Mouse (Mus musculus) liver, adult 2 months (tissue): ENCODE results near the gene Epo. TPM values are rescaled to one million over a fixed set of nuclear protein-coding genes. Genes with fewer than 3 reads are reported as not detected.
A peak's percentile ranks its signal among the peaks of the same experiment; 100 is the strongest.

Experiments used
- DNase-seq: peaks from one replicate; pipeline ENCODE4 v3.0.0-alpha.2; 2011; ENCODE audit warnings: low read depth, low spot score; ENCODE audit errors: extremely low read depth
- H3K27ac ChIP-seq: fragments of 200-500 bp; replicated peaks from 2 replicates; pipeline ENCODE4 v1.5.1; 2012; ENCODE audit warnings: low read depth, mild to moderate bottlenecking, control low read depth, inconsistent platforms, low read length; ENCODE audit not compliant: insufficient read depth
- H3K27me3 ChIP-seq: fragments of 200-500 bp; 2 replicates; pipeline ENCODE4 v1.6.1; 2012; ENCODE audit warnings: mild to moderate bottlenecking, moderate library complexity, low read length, inconsistent platforms; ENCODE audit not compliant: control insufficient read depth, insufficient read depth
- H3K36me3 ChIP-seq: fragments of 200-500 bp; 2 replicates; pipeline ENCODE4 v1.6.1; 2012; ENCODE audit warnings: low read length, inconsistent platforms; ENCODE audit not compliant: control insufficient read depth, insufficient read depth
- H3K4me1 ChIP-seq: fragments of 200-500 bp; 2 replicates; pipeline ENCODE4 v1.6.1; 2011; ENCODE audit warnings: low read length; ENCODE audit not compliant: control insufficient read depth, insufficient read depth
- H3K4me3 ChIP-seq: fragments of 200-500 bp; 2 replicates; pipeline ENCODE4 v1.5.1; 2011; ENCODE audit warnings: low read depth, mild to moderate bottlenecking, control low read depth, low read length, moderate library complexity; ENCODE audit not compliant: insufficient read depth
- H3K79me2 ChIP-seq: fragments of 200-500 bp; 2 replicates; pipeline ENCODE4 v1.6.1; 2012; ENCODE audit warnings: inconsistent platforms, mild to moderate bottlenecking, low read length, moderate library complexity; ENCODE audit not compliant: control insufficient read depth, insufficient read depth
- H3K9ac ChIP-seq: fragments of 200-500 bp; 2 replicates; pipeline ENCODE4 v1.6.1; 2012; ENCODE audit warnings: low read depth, mild to moderate bottlenecking, control low read depth, inconsistent platforms, low read length
- CTCF ChIP-seq: fragments of 200-500 bp; IDR thresholded peaks from 2 replicates; pipeline ENCODE4 v1.5.1; 2011; ENCODE audit warnings: low read depth, low read length, control low read depth
- POLR2A ChIP-seq: fragments of 200-500 bp; IDR thresholded peaks from 2 replicates; pipeline ENCODE4 v1.6.1; 2011; ENCODE audit warnings: low read length, control low read depth; ENCODE audit not compliant: insufficient read depth; ENCODE audit errors: extremely low read depth
- WGBS: fragments of 180-500 bp; shearing (Covaris S2); methylation state at CpG from one replicate; pipeline ENCODE4 v1.1.7; 2018; 5-methylcytosine and 5-hydroxymethylcytosine counted together
- polyA plus RNA-seq: library from polyadenylated mRNA; depleted of rRNA; stranded (reverse); fragments of >200 nt; gene quantifications from 2 replicates; pipeline ENCODE4 v1.2.3, GENCODE M21; 2012
- total RNA-seq: library from RNA; depleted of rRNA; stranded (reverse); fragments of >200 nt; gene quantifications from 2 replicates; pipeline ENCODE4 v1.2.3, GENCODE M21; 2014

Epo gene
- total and polyA plus RNA-seq, 2 experiments: not detected

GRCm38 (mm10) chr5:137523396-137524250, 9.4 kb downstream of the Epo start:
- Histone ChIP-seq H3K36me3 (peaks cover 26% of the 10 kb centered on the region), H3K27me3 (no peaks in the 10 kb centered on the region), H3K79me2 (no peaks in the 10 kb centered on the region), H3K4me3 (no peak overlapping the region), H3K4me1 (no peaks in the 10 kb centered on the region), H3K27ac (no peak overlapping the region), H3K9ac (no peak overlapping the region)
- DNase-seq: no peak
- WGBS: 91% methylated on average over 25 of the region's 25 CpGs
- no peak for TF ChIP-seq POLR2A
- no peak for TF ChIP-seq CTCF

GRCm38 (mm10) chr5:137522711-137523110, 10.3 kb downstream of the Epo start:
- Histone ChIP-seq H3K4me3 (no peak overlapping the region), H3K27ac (no peak overlapping the region), H3K79me2 (no peaks in the 10 kb centered on the region), H3K9ac (no peak overlapping the region), H3K27me3 (no peaks in the 10 kb centered on the region), H3K4me1 (no peaks in the 10 kb centered on the region), H3K36me3 (peaks cover 17% of the 10 kb centered on the region; the same call in 1 of the 2 replicates)
- 87% methylated on average over 11 of the region's 11 CpGs for WGBS
- DNase-seq: no peak
- TF ChIP-seq CTCF: no peak
- no peak for TF ChIP-seq POLR2A

GRCm38 (mm10) chr5:137521861-137522260, 11.2 kb downstream of the Epo start:
- Histone ChIP-seq H3K79me2 (no peaks in the 10 kb centered on the region), H3K27ac (no peak overlapping the region), H3K27me3 (no peaks in the 10 kb centered on the region), H3K9ac (no peak overlapping the region), H3K36me3 (peaks cover 16% of the 10 kb centered on the region; the same call in 1 of the 2 replicates), H3K4me1 (no peaks in the 10 kb centered on the region), H3K4me3 (no peak overlapping the region)
- no peak for DNase-seq
- TF ChIP-seq POLR2A: no peak
- WGBS: 91% methylated on average over 9 of the region's 9 CpGs

DNA sequence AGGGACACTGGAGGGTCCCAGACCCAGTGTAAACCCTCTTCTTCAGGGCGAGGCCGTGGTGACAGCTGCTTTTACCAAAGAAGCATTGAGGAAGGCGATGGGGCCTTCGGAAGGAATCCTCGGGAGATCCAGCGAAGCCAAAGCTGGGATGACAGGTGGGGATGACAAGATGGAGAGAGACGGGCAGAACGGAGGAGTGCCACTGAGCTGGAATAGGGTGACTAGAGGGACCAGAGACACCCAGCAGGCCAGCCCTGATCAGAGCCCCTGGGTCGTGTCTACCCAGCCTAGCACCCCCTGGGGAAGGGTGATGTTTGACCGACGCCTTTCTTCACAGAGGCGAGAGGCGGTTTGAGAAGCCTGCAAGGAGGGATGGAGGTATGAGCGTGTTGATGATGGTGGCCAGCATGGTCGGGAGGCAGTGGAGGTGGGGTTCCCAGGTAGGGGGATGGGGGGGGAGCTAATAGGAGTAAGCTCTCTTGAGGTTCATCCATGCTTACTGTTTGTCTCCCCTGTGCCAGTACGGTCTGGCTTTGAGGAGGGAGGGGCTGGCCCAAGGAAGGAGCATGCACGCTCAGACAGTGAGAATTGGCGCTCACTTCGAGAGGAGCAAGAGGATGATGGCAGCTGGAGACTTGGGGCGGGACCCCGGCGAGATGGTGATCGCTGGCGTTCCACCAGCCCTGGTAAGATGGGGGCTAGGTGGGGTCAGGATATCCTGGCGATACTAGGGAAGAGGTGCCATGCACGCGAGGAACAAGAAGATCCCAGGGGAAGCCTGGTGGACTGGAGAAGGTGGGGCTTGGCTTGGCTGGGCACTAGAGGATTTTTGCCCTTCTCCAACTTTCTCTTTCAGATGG, 13.1 kb downstream of the Epo start:
- TF ChIP-seq CTCF (no peak), POLR2A (no peak)
- 94% methylated on average over 27 of the region's 27 CpGs for WGBS
- no peaks in the 10 kb centered on the region for H3K27me3 ChIP-seq
- no peak for DNase-seq
- H3K4me1 ChIP-seq: no peaks in the 10 kb centered on the region
- peaks cover 16% of the 10 kb centered on the region; the same call in 1 of the 2 replicates for H3K36me3 ChIP-seq
- H3K4me3 ChIP-seq: no peak overlapping the region
- peaks cover 9% of the 10 kb centered on the region; the same call in 1 of the 2 replicates for H3K79me2 ChIP-seq
- no peak overlapping the region for H3K27ac ChIP-seq
- no peak overlapping the region for H3K9ac ChIP-seq

GRCm38 (mm10) chr5:137518436-137518835, 14.6 kb downstream of the Epo start, which contains the start of gene Gigyf1:
Gigyf1 (plus strand) TSS chr5:137518548.
- 82% methylated on average over 5 of the region's 5 CpGs for WGBS
- no peak within 1 kb of the TSS for H3K27ac ChIP-seq

More at GRCm38 (mm10) chr5:137518436-137518835, 14.6 kb downstream of the Epo start, which contains the start of gene Gigyf1:
- no peak for TF ChIP-seq POLR2A
- TF ChIP-seq CTCF: peak; percentile 77
- peaks cover 2% of the 10 kb centered on the region; the same call in 1 of the 2 replicates for H3K4me1 ChIP-seq
- peaks cover 12% of the 10 kb centered on the region; the same call in 1 of the 2 replicates for H3K36me3 ChIP-seq
- H3K27me3 ChIP-seq: no peaks in the 10 kb centered on the region
- DNase-seq: no peak
- H3K79me2 ChIP-seq: peaks cover 24% of the 10 kb centered on the region
- H3K9ac ChIP-seq: no peak within 1 kb of the TSS
- H3K4me3 ChIP-seq: no peak within 1 kb of the TSS
